Mouse (Mus musculus) heart, embryonic 13.5 days (tissue): Measurements from ENCODE around the gene Clpb. TPM values are rescaled to one million over a fixed set of nuclear protein-coding genes. Genes with fewer than 3 reads are reported as not detected.
"Not testable (repeated sequence)": the region's sequence is repeated elsewhere in the genome, so short reads cannot be mapped to it uniquely, and the experiment has no call there.

Experiments used
- ATAC-seq: fragments of 200-750 bp; cut with Nextera tagmentation; 2 replicates; pipeline ENCODE4 v1.8.0; 2017; ENCODE audit warnings: moderate TSS enrichment; ENCODE audit not compliant: insufficient number of reproducible peaks, low FRiP score, low TSS enrichment; ENCODE audit errors: extremely low read depth
- H3K27ac ChIP-seq: fragments of 300-500 bp; sonication (generic); replicated peaks from 2 replicates; pipeline ENCODE4 v1.5.1; 2015; ENCODE audit warnings: moderate library complexity, mild to moderate bottlenecking, inconsistent platforms
- H3K27me3 ChIP-seq: fragments of 300-500 bp; sonication (generic); replicated peaks from 2 replicates; pipeline ENCODE4 v1.6.1; 2015; ENCODE audit warnings: mild to moderate bottlenecking, inconsistent platforms
- H3K36me3 ChIP-seq: fragments of 300-500 bp; sonication (generic); 2 replicates; pipeline ENCODE4 v1.6.1; 2015; ENCODE audit warnings: mild to moderate bottlenecking, inconsistent platforms
- H3K4me1 ChIP-seq: fragments of 300-500 bp; sonication (generic); 2 replicates; pipeline ENCODE4 v1.6.1; 2015; ENCODE audit warnings: inconsistent platforms
- H3K4me2 ChIP-seq: fragments of 300-500 bp; sonication (generic); 2 replicates; pipeline ENCODE4 v1.6.1; 2015; ENCODE audit warnings: inconsistent platforms, mild to moderate bottlenecking, moderate library complexity
- H3K4me3 ChIP-seq: fragments of 300-500 bp; sonication (generic); 2 replicates; pipeline ENCODE4 v1.5.1; 2015; ENCODE audit warnings: moderate library complexity, mild to moderate bottlenecking, inconsistent platforms
- H3K9ac ChIP-seq: fragments of 300-500 bp; sonication (generic); 2 replicates; pipeline ENCODE4 v1.6.1; 2015; ENCODE audit warnings: inconsistent platforms, mild to moderate bottlenecking, moderate library complexity
- H3K9me3 ChIP-seq: fragments of 300-500 bp; sonication (generic); 2 replicates; pipeline ENCODE4 v1.6.1; 2016; ENCODE audit warnings: inconsistent platforms
- WGBS: fragments of 180-500 bp; shearing (Covaris S2); methylation state at CpG from one replicate; pipeline ENCODE4 v1.1.7; 2015; ENCODE audit warnings: mixed read lengths; 5-methylcytosine and 5-hydroxymethylcytosine counted together
- polyA plus RNA-seq: library from polyadenylated mRNA; unstranded; fragments of >200 nt; fragmentation: Nextera tagmentation; extraction: Ambion mirVana; gene quantifications from 2 replicates; pipeline ENCODE4 v1.2.1, GENCODE M21; 2015

The Clpb gene
- polyA plus RNA-seq: 47.0 and 52.3 TPM in 2 replicates

DNA sequence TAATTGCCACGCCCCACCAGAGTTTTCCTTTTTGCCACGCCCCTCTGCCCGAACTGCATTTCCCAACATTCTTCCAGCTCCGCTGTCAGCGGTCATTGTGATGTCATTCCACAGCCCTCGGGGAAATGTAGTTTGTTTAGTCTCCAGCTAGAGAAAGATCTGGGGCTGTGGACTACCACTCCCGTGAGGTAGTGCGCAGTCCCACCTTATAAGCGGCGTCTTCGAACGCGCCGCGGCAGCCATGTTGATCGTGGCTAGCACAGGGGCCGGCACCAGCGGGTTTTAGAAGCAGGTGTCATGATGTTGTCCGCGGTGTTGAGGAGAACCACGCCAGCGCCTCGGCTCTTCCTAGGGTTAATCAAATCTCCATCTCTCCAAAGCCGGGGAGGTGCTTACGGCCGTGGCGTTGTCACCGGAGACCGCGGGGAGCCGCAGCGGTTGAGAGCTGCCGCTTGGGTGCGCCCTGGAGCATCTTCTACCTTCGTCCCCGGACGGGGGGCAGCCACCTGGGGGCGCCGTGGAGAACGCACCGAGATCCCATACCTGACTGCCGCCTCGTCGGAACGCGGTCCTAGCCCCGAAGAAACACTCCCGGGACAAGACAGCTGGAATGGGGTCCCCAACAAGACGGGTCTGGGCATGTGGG, at the start of gene Clpb:
Clpb (plus strand) TSS at position 120 of the 646 bp plus-strand sequence.
- no peaks in the 10 kb centered on the region for H3K36me3 ChIP-seq
- peaks cover 6% of the 10 kb centered on the region; the same call in 1 of the 2 replicates for H3K27me3 ChIP-seq
- WGBS: 1% methylated on average over 49 of the region's 49 CpGs
- H3K4me3 ChIP-seq: peak within 1 kb of the TSS; percentile 75
- H3K4me1 ChIP-seq: peaks cover 29% of the 10 kb centered on the region
- H3K27ac ChIP-seq: peak within 1 kb of the TSS; percentile 72
- peak within 1 kb of the TSS; percentile 78 for H3K9ac ChIP-seq
- ATAC-seq: peak; percentile 94
- peak within 1 kb of the TSS; percentile 81 for H3K4me2 ChIP-seq
- no peaks in the 10 kb centered on the region for H3K9me3 ChIP-seq

DNA sequence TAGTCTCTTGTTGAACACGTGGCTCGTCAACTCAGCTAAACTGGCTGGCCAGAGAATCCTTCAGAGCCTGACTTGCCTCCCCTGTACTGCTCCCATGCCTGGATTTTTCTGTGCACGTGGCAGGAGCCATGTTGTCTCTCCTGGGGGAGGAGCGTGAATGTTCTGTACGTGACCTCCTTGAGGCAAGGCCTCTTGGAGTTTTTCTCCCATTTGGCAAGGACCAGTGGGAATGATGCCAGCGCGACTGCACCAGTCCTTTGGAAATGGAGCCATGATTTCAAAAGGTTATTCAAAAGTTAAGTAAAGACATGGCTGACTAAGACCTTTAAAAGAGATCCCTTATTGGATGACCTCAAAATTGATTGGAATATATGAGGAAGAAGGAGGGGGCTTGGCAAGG, 48.0 kb upstream of the Clpb start:
- no peaks in the 10 kb centered on the region for H3K27me3 ChIP-seq
- H3K4me3 ChIP-seq: no peak overlapping the region
- no peaks in the 10 kb centered on the region for H3K36me3 ChIP-seq
- peaks cover 23% of the 10 kb centered on the region for H3K4me1 ChIP-seq
- 80% methylated on average over 7 of the region's 7 CpGs for WGBS
- H3K9ac ChIP-seq: no peak overlapping the region
- no peak overlapping the region for H3K27ac ChIP-seq
- no peak overlapping the region for H3K4me2 ChIP-seq
- no peak for ATAC-seq
- no peaks in the 10 kb centered on the region for H3K9me3 ChIP-seq

DNA sequence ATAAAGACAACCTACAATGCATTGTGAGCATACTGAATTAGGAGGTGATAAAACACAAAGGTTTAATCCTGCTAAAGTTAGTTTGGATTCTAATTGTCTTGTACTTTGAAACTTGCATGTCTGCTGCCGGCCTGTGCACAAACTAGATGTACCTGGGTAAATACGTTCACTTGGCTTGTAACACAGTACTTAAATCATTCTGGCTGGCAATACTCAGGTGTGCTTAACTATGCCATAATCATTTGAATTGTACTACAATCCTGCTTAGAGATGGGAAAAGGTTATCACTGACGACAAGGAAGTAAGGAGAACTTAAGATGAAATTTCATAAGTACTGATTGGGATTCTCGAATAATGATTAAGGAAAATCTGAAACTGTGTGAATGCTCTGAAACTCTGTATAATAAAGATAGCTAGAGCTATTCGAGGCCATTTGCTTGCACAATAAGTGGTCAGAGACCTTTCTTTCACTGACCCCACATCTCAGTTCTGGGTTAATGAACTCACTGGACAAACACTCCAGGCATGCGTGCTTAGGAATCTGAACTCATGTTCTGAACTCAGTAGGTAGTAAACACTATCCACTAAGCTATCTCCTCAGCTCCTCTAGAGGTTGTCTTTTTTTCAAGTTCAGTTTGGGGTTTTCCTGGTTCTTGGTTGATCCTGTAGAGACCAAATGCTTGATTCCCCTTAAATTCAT, 47.1 kb upstream of the Clpb start:
- Histone ChIP-seq H3K27ac (no peak overlapping the region), H3K4me3 (no peak overlapping the region), H3K4me2 (no peak overlapping the region), H3K9ac (no peak overlapping the region), H3K27me3 (no peaks in the 10 kb centered on the region), H3K9me3 (no peaks in the 10 kb centered on the region), H3K4me1 (peaks cover 23% of the 10 kb centered on the region), H3K36me3 (no peaks in the 10 kb centered on the region)
- WGBS: 69% methylated on average over 6 of the region's 6 CpGs
- no peak for ATAC-seq

DNA sequence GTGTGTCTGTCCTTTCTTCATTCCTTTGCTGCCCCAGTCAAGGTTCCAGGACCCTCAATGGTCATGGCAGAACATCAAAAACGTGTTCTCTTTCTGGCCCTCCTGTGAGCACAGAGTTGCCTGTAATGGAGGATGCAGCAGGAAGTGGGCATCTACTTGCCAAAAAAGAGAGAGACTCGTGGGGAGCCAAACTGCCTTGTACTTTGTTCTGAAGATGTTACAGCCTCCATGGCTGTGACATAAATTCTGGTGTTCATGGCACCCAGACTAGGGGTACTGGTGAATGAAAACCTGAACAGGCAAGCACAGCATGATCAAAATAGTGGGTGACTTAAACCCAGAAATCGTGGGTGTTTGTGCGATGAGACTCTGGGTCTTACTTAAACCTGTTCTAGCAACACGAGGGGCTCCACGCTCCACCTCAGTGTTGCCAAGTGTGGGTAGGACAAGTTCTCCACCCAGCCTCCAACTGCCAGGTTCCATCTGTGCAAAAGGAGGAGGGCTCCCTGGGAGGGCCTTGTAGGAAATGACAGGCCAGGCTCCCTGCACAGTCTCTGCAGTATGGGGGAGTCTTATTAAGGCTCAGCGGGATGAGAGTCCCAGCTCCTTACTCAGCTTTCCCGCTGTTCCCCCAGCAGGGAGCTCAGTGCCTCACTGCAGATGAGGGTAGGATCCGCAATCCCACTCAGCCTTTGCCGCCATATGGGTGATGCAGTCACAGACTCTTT, 45.8 kb upstream of the Clpb start:
- Histone ChIP-seq H3K9ac (no peak overlapping the region), H3K4me2 (no peak overlapping the region), H3K4me1 (peaks cover 23% of the 10 kb centered on the region), H3K9me3 (no peaks in the 10 kb centered on the region), H3K27ac (no peak overlapping the region), H3K4me3 (no peak overlapping the region), H3K36me3 (no peaks in the 10 kb centered on the region), H3K27me3 (no peaks in the 10 kb centered on the region)
- no peak for ATAC-seq
- 71% methylated on average over 10 of the region's 10 CpGs for WGBS

DNA sequence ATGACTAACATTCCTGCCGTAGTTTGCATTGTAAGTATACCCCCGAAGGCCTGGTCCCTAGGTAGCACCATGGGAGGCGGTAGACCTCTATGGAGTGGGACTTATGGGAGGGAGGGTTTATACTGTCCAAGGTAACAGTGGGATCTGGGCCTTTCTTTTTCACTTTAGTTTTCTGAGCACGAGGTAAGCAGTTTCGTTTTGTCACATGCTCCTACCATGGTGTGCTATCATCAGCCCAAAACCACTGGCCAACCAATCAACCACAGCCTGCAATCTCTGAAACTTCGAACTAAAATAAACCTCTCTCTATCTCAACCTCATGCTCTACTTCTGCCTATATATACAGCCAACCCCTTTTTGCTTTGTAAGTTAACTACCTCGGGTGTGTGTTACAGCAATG, 45.2 kb upstream of the Clpb start:
- ATAC-seq: no peak
- 74% methylated on average over 7 of the region's 7 CpGs for WGBS
- Histone ChIP-seq H3K9me3 (no peaks in the 10 kb centered on the region), H3K4me1 (peaks cover 23% of the 10 kb centered on the region), H3K9ac (no peak overlapping the region), H3K27ac (0 out of 2 replicates have a peak overlapping the region, but pooled peaks have one; percentile 28), H3K4me2 (no peak overlapping the region), H3K36me3 (no peaks in the 10 kb centered on the region), H3K27me3 (no peaks in the 10 kb centered on the region), H3K4me3 (no peak overlapping the region)

DNA sequence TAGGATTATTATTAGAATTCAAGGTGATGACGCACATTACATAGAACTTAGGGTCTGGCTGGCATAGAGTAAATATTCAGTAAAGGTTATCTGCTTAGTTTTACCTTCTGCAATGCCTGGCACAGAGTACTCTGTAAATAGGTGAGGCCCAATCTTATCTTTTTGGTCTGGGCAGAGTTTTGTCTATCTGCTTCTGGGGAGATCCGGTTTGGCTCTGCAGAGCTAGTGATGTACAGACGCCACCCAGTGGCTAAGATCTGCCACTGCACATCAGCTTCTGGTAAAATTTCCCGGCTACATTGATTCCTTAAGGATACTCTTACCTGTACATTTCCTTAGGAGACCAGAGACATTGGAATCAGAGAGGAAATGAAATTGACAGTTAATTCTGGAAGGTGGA, 43.1 kb upstream of the Clpb start:
- no peak overlapping the region for H3K9ac ChIP-seq
- no peaks in the 10 kb centered on the region for H3K9me3 ChIP-seq
- H3K27me3 ChIP-seq: no peaks in the 10 kb centered on the region
- no peaks in the 10 kb centered on the region for H3K36me3 ChIP-seq
- no peak for ATAC-seq
- H3K4me3 ChIP-seq: no peak overlapping the region
- no peak overlapping the region for H3K27ac ChIP-seq
- H3K4me1 ChIP-seq: peaks cover 23% of the 10 kb centered on the region
- WGBS: 27% methylated on average over 4 of the region's 4 CpGs
- no peak overlapping the region for H3K4me2 ChIP-seq

DNA sequence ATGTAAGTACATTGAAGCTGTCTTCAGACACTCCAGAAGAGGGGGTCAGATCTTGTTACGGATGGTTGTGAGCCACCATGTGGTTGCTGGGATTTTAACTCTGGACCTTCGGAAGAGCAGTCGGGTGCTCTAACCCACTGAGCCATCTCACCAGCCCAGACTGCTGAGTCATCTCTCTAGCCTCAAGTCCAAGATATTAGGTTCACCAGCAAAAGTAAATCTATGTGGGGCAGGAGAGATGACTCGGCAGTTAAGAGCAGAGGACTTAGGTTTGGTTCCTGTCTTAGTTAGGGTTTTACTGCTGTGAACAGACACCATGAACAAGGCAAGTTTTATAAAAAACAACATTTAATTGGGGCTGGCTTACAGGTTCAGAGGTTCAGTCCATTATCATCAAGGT, 41.6 kb upstream of the Clpb start:
- peaks cover 17% of the 10 kb centered on the region for H3K4me1 ChIP-seq
- H3K9me3 ChIP-seq, H3K27ac ChIP-seq, H3K27me3 ChIP-seq, ATAC-seq, H3K4me2 ChIP-seq, H3K36me3 ChIP-seq, H3K9ac ChIP-seq, H3K4me3 ChIP-seq: not testable (repeated sequence)
- 76% methylated on average over 4 of the region's 4 CpGs for WGBS

DNA sequence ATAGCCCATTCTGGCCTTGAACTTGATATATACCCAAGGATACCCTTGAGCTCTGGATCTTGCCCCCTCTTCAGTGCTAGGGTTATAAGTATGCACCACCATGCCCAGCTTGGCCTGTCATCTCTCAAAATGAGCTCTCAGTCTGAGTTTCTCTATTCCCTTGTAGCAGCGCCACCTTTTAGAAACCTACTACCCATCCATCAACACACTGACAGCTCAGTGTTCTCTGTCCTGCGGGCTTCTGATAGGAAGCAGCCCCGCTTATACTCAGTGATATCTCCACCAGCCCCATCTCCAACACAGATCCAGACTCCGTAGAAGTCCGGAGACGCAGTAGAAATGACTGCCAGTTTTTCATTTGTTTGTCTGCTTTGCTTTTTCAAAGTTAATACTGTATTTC, 39.1 kb upstream of the Clpb start:
- ATAC-seq: no peak
- Histone ChIP-seq H3K27ac (no peak overlapping the region), H3K36me3 (no peaks in the 10 kb centered on the region), H3K9me3 (no peaks in the 10 kb centered on the region), H3K4me1 (peaks cover 5% of the 10 kb centered on the region), H3K27me3 (no peaks in the 10 kb centered on the region), H3K4me3 (no peak overlapping the region), H3K4me2 (no peak overlapping the region), H3K9ac (no peak overlapping the region)
- 44% methylated on average over 6 of the region's 6 CpGs for WGBS

DNA sequence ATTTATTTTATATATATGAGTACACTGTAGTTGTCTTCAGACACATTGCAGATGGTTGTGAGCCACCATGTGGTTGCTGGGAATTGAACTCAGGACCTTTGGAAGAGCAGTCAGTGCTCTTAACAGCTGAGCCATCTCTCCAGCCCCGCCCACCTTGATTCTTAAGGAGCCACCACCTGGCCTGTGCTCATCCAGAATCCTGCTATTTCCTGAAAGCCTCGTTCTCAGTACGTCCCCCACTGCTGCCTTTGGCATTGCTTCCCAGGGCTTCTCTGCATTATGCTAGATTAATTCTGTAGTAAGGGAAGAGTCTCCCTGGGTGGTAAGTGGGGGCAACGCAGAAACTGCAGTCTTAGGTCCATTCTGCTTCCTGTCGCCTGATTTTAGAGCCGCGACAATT, 36.3 kb upstream of the Clpb start:
- WGBS: 65% methylated on average over 7 of the region's 7 CpGs
- not testable (repeated sequence) for H3K9me3 ChIP-seq, ATAC-seq, H3K9ac ChIP-seq, H3K4me2 ChIP-seq, H3K36me3 ChIP-seq, H3K4me1 ChIP-seq, H3K27ac ChIP-seq, H3K4me3 ChIP-seq, H3K27me3 ChIP-seq

DNA sequence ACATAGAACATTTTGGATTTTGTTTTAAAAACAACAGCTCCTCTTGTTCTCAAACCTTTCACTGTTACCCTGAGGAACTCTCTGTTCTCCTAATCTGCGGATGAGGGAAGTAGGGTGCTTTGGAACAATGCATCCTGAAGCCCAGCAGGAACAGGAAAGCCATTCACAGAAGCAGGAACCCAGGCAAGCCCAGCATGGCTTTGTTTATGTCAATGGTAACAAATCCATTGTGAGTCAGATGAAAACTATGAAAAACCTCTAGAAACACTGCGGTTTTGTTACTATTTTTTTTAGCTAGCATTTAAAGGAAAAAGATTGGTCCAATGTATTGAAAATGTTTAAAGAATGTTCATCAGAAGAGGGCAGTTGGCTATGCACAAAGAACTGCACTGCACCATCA, 35.0 kb upstream of the Clpb start:
- WGBS: 46% methylated on average over 2 of the region's 2 CpGs
- Histone ChIP-seq H3K4me1 (no peaks in the 10 kb centered on the region), H3K4me2 (no peak overlapping the region), H3K4me3 (no peak overlapping the region), H3K27ac (no peak overlapping the region), H3K36me3 (no peaks in the 10 kb centered on the region), H3K27me3 (no peaks in the 10 kb centered on the region), H3K9me3 (no peaks in the 10 kb centered on the region; the same call in 1 of the 2 replicates), H3K9ac (no peak overlapping the region)
- ATAC-seq: no peak

DNA sequence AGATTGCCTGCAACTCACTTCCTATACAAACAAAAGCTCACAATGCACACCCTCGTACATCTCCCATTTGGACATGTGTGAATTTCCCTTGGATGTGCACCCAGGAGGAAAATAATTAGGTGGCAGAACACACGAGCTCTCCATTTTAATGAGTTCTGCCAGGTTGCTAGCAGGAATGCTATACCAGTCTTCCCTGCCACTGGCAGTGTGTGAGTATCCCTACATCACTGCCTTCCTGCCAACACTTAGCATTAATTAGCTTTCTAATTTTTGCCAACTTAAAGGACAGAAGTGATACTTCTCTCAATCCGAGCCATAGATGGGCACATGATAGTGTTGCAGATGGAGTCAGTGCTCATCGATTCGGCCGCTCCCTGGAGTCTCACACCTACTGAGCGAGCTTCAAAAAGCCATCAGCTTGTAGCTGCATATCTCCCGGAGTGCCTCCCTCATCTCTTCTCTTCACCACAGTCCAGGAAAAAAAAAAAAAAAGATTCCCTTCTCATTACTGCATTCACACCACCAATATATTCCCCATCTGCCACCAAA, 29.7 kb upstream of the Clpb start:
- no peak for ATAC-seq
- H3K9ac ChIP-seq: no peak overlapping the region

More for the DNA sequence above, 29.7 kb upstream of the Clpb start:
- Histone ChIP-seq H3K4me3 (no peak overlapping the region), H3K36me3 (no peaks in the 10 kb centered on the region), H3K4me1 (no peaks in the 10 kb centered on the region), H3K9me3 (no peaks in the 10 kb centered on the region; the same call in 1 of the 2 replicates), H3K27me3 (no peaks in the 10 kb centered on the region), H3K4me2 (no peak overlapping the region), H3K27ac (no peak overlapping the region)
- WGBS: 65% methylated on average over 8 of the region's 8 CpGs
